Mouse (Mus musculus) heart, embryonic 11.5 days (tissue): ENCODE measurements around the gene Bbx. TPM values are rescaled to one million over a fixed set of nuclear protein-coding genes. Genes with fewer than 3 reads are reported as not detected.

ENCODE experiments used
- ATAC-seq: fragments of 200-750 bp; cut with Nextera tagmentation; replicated peaks from 2 replicates; pipeline ENCODE4 v1.8.0; 2017; ENCODE audit warnings: moderate library complexity; ENCODE audit not compliant: insufficient number of reproducible peaks, low FRiP score, low TSS enrichment
- H3K27ac ChIP-seq: fragments of 300-500 bp; sonication (generic); 2 replicates; pipeline ENCODE4 v1.5.1; 2014; ENCODE audit warnings: mild to moderate bottlenecking, low read depth, low read length
- H3K27me3 ChIP-seq: fragments of 300-500 bp; sonication (generic); 2 replicates; pipeline ENCODE4 v1.6.1; 2014; ENCODE audit warnings: mild to moderate bottlenecking, low read length, mixed read lengths; ENCODE audit not compliant: control insufficient read depth, insufficient read depth
- H3K36me3 ChIP-seq: fragments of 300-500 bp; sonication (generic); 2 replicates; pipeline ENCODE4 v1.6.1; 2014; ENCODE audit warnings: mild to moderate bottlenecking, low read length, moderate library complexity, mixed read lengths; ENCODE audit not compliant: control insufficient read depth, insufficient read depth
- H3K4me1 ChIP-seq: fragments of 300-500 bp; sonication (generic); 2 replicates; pipeline ENCODE4 v1.6.1; 2014; ENCODE audit warnings: low read length; ENCODE audit not compliant: control insufficient read depth, insufficient read depth
- H3K4me2 ChIP-seq: fragments of 300-500 bp; sonication (generic); 2 replicates; pipeline ENCODE4 v1.6.1; 2014; ENCODE audit warnings: mild to moderate bottlenecking, moderate library complexity
- H3K4me3 ChIP-seq: fragments of 300-500 bp; sonication (generic); 2 replicates; pipeline ENCODE4 v1.5.1; 2014; ENCODE audit warnings: low read depth, low read length
- H3K9ac ChIP-seq: fragments of 300-500 bp; sonication (generic); 2 replicates; pipeline ENCODE4 v1.6.1; 2014; ENCODE audit warnings: mild to moderate bottlenecking, low read depth, low read length, moderate library complexity
- H3K9me3 ChIP-seq: fragments of 300-500 bp; sonication (generic); replicated peaks from 2 replicates; pipeline ENCODE4 v1.6.1; 2016; ENCODE audit warnings: low read length; ENCODE audit not compliant: control insufficient read depth
- WGBS: fragments of 180-500 bp; shearing (Covaris S2); extraction: QIAGEN DNeasy Blood & Tissue Kit; methylation state at CpG from one replicate; pipeline ENCODE4 v1.1.7; 2014; ENCODE audit not compliant: insufficient replicate concordance; 5-methylcytosine and 5-hydroxymethylcytosine counted together
- polyA plus RNA-seq: library from polyadenylated mRNA; unstranded; fragments of >200 nt; fragmentation: Nextera tagmentation; extraction: Ambion mirVana; gene quantifications from 2 replicates; pipeline ENCODE4 v1.2.1, GENCODE M21; 2014

The Bbx gene
- polyA plus RNA-seq, 1 experiment from 2014 or later: 40.2 TPM

DNA sequence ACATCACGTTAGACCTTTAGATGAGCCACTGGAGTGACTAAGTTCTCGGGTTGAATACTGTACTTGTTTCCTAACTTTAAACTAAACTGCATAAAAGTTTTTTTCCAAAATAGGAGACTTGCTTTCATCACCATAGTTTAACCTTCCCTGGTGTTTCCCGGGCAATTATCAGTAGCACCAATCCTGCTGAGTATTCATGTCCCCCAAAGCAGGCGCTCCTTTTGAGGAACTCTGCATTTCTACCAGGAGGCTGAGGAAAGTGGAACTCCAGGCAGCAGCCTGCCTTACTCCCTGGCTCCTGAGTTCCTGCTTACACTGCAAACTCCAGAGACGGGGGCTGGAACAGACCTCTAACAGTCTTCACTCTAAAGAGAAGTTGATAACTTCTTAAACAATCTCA is 65.6 kb downstream of the Bbx start:
- Histone ChIP-seq H3K4me3 (no peak overlapping the region), H3K27ac (no peak overlapping the region), H3K36me3 (no peaks in the 10 kb centered on the region), H3K4me1 (peaks cover 16% of the 10 kb centered on the region), H3K4me2 (peak overlapping the region; percentile 27), H3K9me3 (no peaks in the 10 kb centered on the region), H3K27me3 (no peaks in the 10 kb centered on the region), H3K9ac (no peak overlapping the region)
- no peak for ATAC-seq
- WGBS: 30% methylated on average over 5 of the region's 5 CpGs

DNA sequence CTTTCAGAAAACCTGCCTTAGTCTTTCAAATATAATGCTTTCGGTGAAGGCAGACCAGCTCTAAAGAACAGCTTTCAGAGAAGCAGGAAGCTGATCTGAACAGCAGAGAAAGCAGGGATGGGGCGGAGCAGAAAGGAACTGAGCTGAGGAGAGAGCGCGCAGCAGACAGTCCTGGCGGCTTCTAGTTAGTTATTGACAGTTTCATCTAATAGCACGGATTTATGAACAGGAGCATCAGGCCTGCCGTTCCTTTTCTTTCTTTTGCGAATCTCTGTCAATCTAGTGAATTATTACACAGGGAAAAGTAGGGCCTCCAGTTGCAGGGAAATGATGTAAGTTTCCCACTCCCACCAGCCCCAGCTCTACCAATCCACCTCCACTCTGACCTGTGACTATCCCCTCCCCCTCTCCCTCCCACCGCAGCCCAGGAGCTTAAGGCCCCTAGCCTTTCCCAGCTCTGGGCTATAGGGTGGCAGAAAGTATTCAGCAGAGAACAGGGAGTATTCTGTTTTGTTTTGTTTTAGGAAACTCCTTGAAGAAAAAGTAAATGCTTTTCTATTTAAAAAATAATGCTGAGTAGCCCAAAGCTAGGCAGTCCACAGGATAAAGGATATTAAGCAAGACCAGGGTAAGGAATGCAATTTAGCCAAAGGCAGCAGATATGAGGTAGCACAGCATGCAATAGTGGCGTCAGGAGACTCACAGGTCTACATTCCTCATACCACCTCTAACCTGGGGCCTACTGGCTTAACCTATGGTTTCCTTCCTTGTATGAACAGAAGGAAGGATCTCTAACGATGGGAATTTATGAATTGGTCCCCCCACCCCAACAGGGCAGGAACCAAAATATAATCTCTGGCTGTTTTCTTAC is 67.8 kb downstream of the Bbx start:
- H3K27me3 ChIP-seq: no peaks in the 10 kb centered on the region
- no peaks in the 10 kb centered on the region for H3K36me3 ChIP-seq
- H3K4me2 ChIP-seq: peak overlapping the region; percentile 54
- peak overlapping the region; percentile 45 for H3K4me3 ChIP-seq
- 23% methylated on average over 11 of the region's 11 CpGs for WGBS
- H3K4me1 ChIP-seq: peaks cover 13% of the 10 kb centered on the region
- H3K9ac ChIP-seq: peak overlapping the region; percentile 65
- H3K9me3 ChIP-seq: no peaks in the 10 kb centered on the region
- peak; percentile 86 for ATAC-seq
- peak overlapping the region; percentile 80 for H3K27ac ChIP-seq

DNA sequence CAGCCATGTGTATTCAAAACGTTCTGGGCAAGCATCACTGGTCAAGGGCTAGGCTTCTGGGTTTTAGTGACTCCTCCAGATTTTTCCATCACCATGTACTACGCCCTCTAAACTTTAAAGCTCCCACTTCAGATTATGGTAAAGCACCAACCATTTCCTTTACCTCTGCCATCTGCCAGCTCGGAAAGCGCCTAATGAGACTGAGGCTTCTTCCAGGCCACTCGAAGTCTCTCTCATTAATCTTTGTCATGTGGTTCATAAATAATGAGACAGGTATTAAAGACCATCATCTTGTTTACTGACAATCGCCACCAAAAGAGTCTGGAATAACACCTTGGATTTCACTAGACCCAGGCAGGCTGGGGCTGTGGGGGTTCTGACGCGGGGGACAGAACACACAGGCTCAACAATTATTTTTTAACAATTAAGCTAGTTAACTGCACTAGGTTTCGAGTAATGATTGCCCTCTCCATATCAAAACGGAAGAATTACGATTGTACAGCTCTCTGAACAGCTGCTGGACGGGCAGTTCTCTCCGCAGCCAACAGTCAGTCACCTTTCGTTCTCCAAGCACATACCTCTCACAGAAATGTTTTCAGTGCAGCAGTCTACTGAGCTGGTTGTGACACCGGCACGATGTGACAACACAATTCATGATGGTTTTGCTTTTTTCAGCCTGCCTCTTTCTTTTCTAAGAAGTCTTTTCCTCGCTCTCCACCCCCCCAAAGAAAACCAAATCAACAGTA is 68.6 kb downstream of the Bbx start:
- Histone ChIP-seq H3K9ac (peak overlapping the region; percentile 65), H3K4me1 (peaks cover 13% of the 10 kb centered on the region), H3K27ac (peak overlapping the region; percentile 80), H3K9me3 (no peaks in the 10 kb centered on the region), H3K4me2 (peak overlapping the region; percentile 54), H3K4me3 (peak overlapping the region; percentile 45), H3K36me3 (no peaks in the 10 kb centered on the region), H3K27me3 (no peaks in the 10 kb centered on the region)
- no peak for ATAC-seq
- WGBS: 60% methylated on average over 17 of the region's 17 CpGs

DNA sequence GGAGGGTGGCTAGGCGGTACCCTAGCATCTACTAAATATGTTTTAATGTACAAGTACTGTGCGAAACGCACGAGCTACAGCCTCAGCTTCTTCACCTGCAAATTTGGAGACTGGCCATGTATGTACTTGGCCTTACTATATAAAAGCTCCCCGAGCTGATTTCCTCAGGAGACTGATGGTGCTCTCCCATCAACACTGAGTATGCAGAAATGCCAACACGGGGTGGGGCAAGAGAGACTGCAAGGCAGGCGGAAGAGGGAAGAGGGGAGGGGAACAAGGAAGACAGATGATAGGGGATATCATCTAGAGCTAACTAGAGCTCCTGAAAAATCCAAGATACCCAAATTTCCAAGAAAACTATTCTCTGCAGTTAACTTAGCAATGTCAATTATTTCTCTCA is 71.6 kb downstream of the Bbx start:
- Histone ChIP-seq H3K9me3 (no peaks in the 10 kb centered on the region), H3K9ac (no peak overlapping the region), H3K36me3 (no peaks in the 10 kb centered on the region), H3K4me2 (no peak overlapping the region), H3K27me3 (no peaks in the 10 kb centered on the region), H3K4me3 (no peak overlapping the region), H3K27ac (no peak overlapping the region), H3K4me1 (peaks cover 4% of the 10 kb centered on the region)
- WGBS: 79% methylated on average over 7 of the region's 7 CpGs
- no peak for ATAC-seq

DNA sequence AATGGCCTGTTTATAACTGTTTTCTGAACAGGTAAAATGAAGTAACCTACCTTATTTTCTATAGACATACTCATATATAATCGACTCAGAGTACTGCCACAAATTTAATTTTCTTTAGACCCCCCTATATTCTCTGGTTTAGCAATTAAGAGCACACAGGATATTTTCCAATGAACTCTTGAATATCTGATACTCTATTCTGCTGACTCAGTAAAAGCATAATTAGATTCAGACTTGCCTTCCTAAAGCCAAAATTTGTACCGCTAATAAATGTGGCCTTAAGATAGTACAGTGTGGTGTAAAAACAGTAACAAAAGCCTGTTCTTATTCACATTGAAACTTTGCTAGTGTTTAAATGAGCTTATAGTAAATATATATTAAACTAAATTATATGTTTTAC is 102.5 kb downstream of the Bbx start:
- Histone ChIP-seq H3K27me3 (no peaks in the 10 kb centered on the region), H3K27ac (no peak overlapping the region), H3K36me3 (no peaks in the 10 kb centered on the region), H3K4me2 (no peak overlapping the region), H3K4me3 (no peak overlapping the region), H3K9me3 (no peaks in the 10 kb centered on the region), H3K9ac (no peak overlapping the region), H3K4me1 (no peaks in the 10 kb centered on the region)
- 89% methylated on average over 2 of the region's 2 CpGs for WGBS
- ATAC-seq: no peak

DNA sequence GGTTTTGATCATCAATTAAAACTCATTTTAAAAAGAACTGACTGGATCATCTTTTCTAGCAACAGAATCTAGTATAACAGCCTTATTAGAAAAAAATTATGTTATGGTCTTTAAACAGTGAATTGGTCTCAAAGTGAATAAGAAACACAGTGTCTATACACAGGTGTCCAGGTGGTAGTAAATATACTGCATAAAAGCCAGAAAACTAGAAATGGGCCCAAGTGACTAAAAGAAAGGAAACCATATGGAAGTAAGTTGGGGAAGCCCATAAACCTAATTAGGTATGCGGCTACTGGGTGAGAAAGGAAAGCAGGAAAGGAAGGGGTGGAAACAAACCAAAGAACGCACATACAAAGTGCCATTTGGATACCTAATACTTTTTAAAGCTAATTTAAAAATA is 107.4 kb downstream of the Bbx start:
- ATAC-seq: no peak

DNA sequence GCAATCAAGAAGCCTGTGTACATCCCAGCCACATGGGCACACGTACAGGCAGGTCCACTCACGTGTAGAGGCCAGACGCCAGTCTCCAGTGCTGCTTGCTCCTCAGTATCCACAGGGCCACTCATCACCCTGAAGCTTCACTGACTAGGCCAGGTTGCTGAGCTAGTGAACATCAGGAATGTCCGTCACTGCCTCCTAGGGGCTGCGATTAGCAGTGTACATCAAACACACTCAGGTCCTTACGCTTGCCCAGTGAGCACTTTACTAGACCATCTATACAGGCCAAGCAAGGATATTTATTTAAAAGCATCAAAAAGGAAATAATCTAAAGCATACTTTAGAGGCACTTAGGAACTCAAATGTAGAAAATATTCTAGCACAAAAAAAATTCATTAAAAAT is 107.9 kb downstream of the Bbx start:
- Histone ChIP-seq H3K36me3 (no peaks in the 10 kb centered on the region), H3K4me2 (no peak overlapping the region), H3K9me3 (no peaks in the 10 kb centered on the region), H3K27me3 (no peaks in the 10 kb centered on the region), H3K27ac (no peak overlapping the region), H3K4me3 (no peak overlapping the region), H3K4me1 (no peaks in the 10 kb centered on the region), H3K9ac (no peak overlapping the region)
- ATAC-seq: no peak
- WGBS: 81% methylated on average over 6 of the region's 6 CpGs

More for the DNA sequence above, 107.4 kb downstream of the Bbx start:
- Histone ChIP-seq H3K4me3 (no peak overlapping the region), H3K27ac (no peak overlapping the region), H3K9me3 (no peaks in the 10 kb centered on the region), H3K4me1 (no peaks in the 10 kb centered on the region), H3K9ac (no peak overlapping the region), H3K27me3 (no peaks in the 10 kb centered on the region), H3K36me3 (no peaks in the 10 kb centered on the region), H3K4me2 (no peak overlapping the region)
- 88% methylated on average over 2 of the region's 2 CpGs for WGBS

DNA sequence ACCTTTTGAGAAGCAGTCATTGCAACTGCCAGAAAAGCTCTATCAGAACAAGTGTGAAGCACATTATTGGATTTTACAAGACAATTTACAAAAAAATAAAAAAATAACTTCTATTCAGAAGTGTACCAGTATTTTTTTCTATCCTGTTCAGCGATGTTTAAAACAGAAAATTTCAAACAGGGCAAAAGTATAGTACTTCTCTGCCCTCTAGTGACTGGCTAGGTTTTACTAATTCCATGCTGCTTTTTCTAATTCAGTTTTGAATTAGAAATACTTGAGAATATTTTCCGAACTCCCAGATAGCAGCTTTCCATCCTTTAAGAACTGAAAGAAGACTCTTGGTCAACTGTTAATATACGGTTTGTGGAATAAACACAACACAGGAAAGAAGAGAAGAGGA is 110.8 kb downstream of the Bbx start:
- Histone ChIP-seq H3K27ac (no peak overlapping the region), H3K36me3 (no peaks in the 10 kb centered on the region), H3K4me3 (no peak overlapping the region), H3K4me1 (no peaks in the 10 kb centered on the region), H3K9ac (no peak overlapping the region), H3K9me3 (no peaks in the 10 kb centered on the region), H3K4me2 (no peak overlapping the region), H3K27me3 (no peaks in the 10 kb centered on the region)
- WGBS: 87% methylated on average over 3 of the region's 3 CpGs
- ATAC-seq: no peak
